Mouse (Mus musculus): ENCODE data around the gene Epdr1.
"Not testable (repeated sequence)": the region's sequence is repeated elsewhere in the genome, so short reads cannot be mapped to it uniquely, and the experiment has no call there.

The Epdr1 gene

GRCm38 (mm10) chr13:19603719-19604118 lies 16.0 kb downstream of the Epdr1 start:
- DNase-seq = no peak

- DNase-seq = no peak
These were observed 17.2 kb downstream of the Epdr1 start for GRCm38 (mm10) chr13:19602531-19602930.

GRCm38 (mm10) chr13:19599242-19599641 lies 20.5 kb downstream of the Epdr1 start:
- DNase-seq = no peak

- no peak for DNase-seq
These were observed 24.6 kb downstream of the Epdr1 start for GRCm38 (mm10) chr13:19595141-19595540.

GRCm38 (mm10) chr13:19590996-19591759 lies 28.5 kb downstream of the Epdr1 start:
- DNase-seq = no peak

GRCm38 (mm10) chr13:19575947-19576346 lies 43.8 kb downstream of the Epdr1 start:
- DNase-seq = no peak

- not testable (repeated sequence) for DNase-seq
These were observed 45.0 kb downstream of the Epdr1 start for GRCm38 (mm10) chr13:19574723-19575122.

GRCm38 (mm10) chr13:19570166-19570565 lies 49.6 kb downstream of the Epdr1 start:
- not testable (repeated sequence) for DNase-seq

- no peak for DNase-seq
These were observed 57.2 kb downstream of the Epdr1 start for GRCm38 (mm10) chr13:19562510-19562909.

GRCm38 (mm10) chr13:19555391-19555790 lies 64.3 kb downstream of the Epdr1 start:
- DNase-seq = no peak
